Mouse (Mus musculus) midbrain, embryonic 10.5 days (tissue): Measurements from ENCODE around the gene Cntnap5c. TPM values are rescaled to one million over a fixed set of nuclear protein-coding genes. Genes with fewer than 3 reads are reported as not detected.

Experiments used
- polyA plus RNA-seq: library from polyadenylated mRNA; unstranded; fragments of >200 nt; fragmentation: Nextera tagmentation; extraction: Ambion mirVana; gene quantifications from 2 replicates; pipeline ENCODE4 v1.2.1, GENCODE M21; 2016

The Cntnap5c gene
- polyA plus RNA-seq, 1 experiment from 2014 or later = not detected

Other genes with a start within 250 kb of the Cntnap5c start
- not detected in 2 replicates for gene Vmn2r120, start 224.1 kb upstream of the Cntnap5c start, polyA plus RNA-seq
- gene Gm21834, start 27.4 kb upstream of the Cntnap5c start, polyA plus RNA-seq = not detected in 2 replicates